Mouse (Mus musculus): ENCODE results near the gene Tlcd1.

DNA sequence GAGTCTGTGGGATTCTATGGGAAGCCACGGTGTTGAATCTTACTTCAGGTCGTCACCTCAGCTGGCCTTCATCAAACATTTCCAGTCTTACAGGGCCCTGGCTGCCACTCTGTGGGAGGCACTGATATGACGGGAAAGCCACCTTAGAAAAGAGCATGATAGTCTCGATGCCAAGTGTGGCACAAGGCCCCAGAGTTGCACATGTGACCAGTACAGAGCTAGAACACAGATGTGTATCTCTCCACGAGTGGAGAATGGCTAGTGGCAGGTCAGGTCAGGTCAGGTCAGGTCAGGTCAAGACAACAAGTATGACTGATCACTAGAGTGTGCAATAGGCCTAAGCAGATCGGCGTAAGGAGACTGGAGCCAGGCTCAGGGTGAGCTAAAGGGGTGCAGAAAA, 34.1 kb downstream of the Tlcd1 start:
- TF ChIP-seq CTCF (IDR thresholded peaks at IDR 0.05; ENCODE audit: low read depth) = no peak
- no peak for TF ChIP-seq EP300 (IDR thresholded peaks at IDR 0.05; ENCODE audit: low read depth)

Data from liver, embryonic 14.5 days (tissue).